Mouse (Mus musculus) ES-E14 (cell line): ENCODE results near the gene Nptx2.

Source experiments
- HCFC1 ChIP-seq: IDR thresholded peaks from 2 replicates; pipeline ENCODE4 v1.6.1; 2012; ENCODE audit warnings: low read length, inconsistent platforms, borderline replicate concordance; ENCODE audit not compliant: insufficient read depth
- MAFK ChIP-seq: IDR thresholded peaks from 2 replicates; pipeline ENCODE4 v1.6.1; 2014; ENCODE audit warnings: mild to moderate bottlenecking, low read depth, low read length, inconsistent platforms; ENCODE audit not compliant: insufficient read depth
- ZC3H11A ChIP-seq: IDR thresholded peaks from 2 replicates; pipeline ENCODE4 v1.6.1; 2012; ENCODE audit warnings: low read depth, mild to moderate bottlenecking, inconsistent platforms, low read length, borderline replicate concordance
- ZNF384 ChIP-seq: IDR thresholded peaks from 2 replicates; pipeline ENCODE4 v1.6.1; 2012; ENCODE audit warnings: low read depth, low read length, inconsistent platforms

DNA sequence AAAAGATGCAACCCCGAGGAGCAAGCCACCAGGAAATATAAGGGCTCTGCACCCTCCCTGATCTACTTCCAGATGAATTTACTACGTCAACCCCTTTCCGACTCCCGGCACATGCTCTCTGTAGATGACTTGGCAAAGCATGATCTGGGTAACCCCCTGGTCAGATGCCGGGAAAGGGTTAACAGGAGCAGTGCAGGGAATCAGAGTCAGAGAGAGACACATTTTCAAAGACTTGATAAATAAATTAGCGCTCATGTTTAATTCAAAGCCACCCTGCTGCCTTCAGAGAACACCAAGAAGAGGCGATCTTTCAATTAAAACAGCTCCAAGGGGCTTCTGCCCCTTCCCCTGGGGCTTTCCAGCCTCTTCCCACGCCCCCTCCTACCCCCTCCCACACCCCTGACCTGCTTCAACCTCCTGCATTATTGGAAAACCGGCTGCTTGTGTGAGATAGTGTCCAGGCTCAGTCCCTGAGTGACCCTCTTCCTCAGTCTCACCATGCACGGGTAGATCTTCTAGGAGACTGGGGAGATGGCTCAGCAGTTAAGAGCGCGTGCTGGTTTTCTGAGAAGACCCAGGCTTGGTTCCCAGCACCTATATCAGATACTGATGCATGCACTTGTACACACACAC lies 45.7 kb downstream of the Nptx2 start:
- TF ChIP-seq HCFC1: no peak
- no peak for TF ChIP-seq MAFK
- no peak for TF ChIP-seq ZC3H11A
- TF ChIP-seq ZNF384: no peak
